In the genomic region with DNA sequence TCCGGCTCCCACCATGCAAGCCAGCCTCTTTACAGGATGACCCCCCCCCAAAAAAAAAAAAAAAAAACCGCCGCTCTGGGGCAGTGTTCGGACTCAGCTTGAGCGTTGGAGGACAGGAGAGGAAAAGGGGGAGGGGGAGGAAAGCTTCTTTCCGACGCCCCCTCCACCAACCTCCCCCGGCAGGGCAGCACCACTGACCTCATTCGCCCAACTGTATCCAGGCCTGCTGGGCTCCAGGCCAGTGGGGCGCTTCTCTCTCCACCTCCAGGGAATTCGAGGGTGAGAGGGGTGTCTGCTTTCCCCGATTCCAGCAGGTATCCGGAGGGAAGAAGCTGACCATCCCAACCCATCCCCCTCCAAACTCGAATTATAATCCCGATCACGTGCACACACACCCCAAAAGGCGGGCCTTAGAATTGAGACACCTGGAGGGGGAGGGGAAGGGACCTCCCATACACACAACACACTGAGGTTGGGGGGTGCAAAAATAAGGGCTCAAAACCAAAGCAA, we compare ENCODE assay signal across 10 mouse cellular contexts. TPM values are rescaled to one million over a fixed set of nuclear protein-coding genes. Genes with fewer than 3 reads are reported as not detected.
DNase-seq lines count a peak whose midpoint lies in the region; ATAC-seq and TF ChIP-seq lines count a peak whose summit lies in the region.
"Had no signal": no experiment of that assay in that cellular context is flagged by ENCODE, and none has a peak within 500 bp of the region (broad histone marks: within the 10 kb centered on the region; RNA-seq: fewer than 3 reads in every experiment).

No protein-coding gene starts in this region.

- H3K9me3 ChIP-seq in embryonic facial prominence, embryonic 15.5 days (replicated peaks), result no peaks in the 10 kb centered on the region
- 0 out of 2 replicates have a peak, but pooled peaks cover 4% of the 10 kb centered on the region for H3K9me3 ChIP-seq in hindbrain, embryonic 14.5 days (ENCODE audit: control insufficient read depth, low read length)
- peaks cover 11% of the 10 kb centered on the region for H3K9me3 ChIP-seq in limb, embryonic 13.5 days
- peaks cover 5% of the 10 kb centered on the region; the same call in 1 of the 2 replicates for H3K9me3 ChIP-seq in midbrain, embryonic 12.5 days
- H3K9me3 ChIP-seq: G1E had no signal

- H3K27me3 ChIP-seq in embryonic facial prominence, embryonic 15.5 days, result no peaks in the 10 kb centered on the region
- H3K27me3 ChIP-seq in hindbrain, embryonic 14.5 days (ENCODE audit: control insufficient read depth, insufficient read depth, low read length), result no peaks in the 10 kb centered on the region
- H3K27me3 ChIP-seq in limb, embryonic 13.5 days, result no peaks in the 10 kb centered on the region
- H3K27me3 ChIP-seq in midbrain, embryonic 12.5 days, result no peaks in the 10 kb centered on the region

- under 1% methylated on average over 17 of the region's 17 CpGs for WGBS in embryonic facial prominence, embryonic 15.5 days
- WGBS in hindbrain, embryonic 14.5 days, result under 1% methylated on average over 17 of the region's 17 CpGs
- WGBS in limb, embryonic 13.5 days, result under 1% methylated on average over 14 of the region's 17 CpGs
- 0% methylated on average over 17 of the region's 17 CpGs for WGBS in midbrain, embryonic 12.5 days

- ATAC-seq in embryonic facial prominence, embryonic 15.5 days (ENCODE audit: insufficient number of reproducible peaks, low FRiP score, low TSS enrichment, low read depth), result peak; percentile 74
- ATAC-seq in hindbrain, embryonic 14.5 days (ENCODE audit: low FRiP score), result peak; percentile 64
- peak; percentile 65 for ATAC-seq in limb, embryonic 13.5 days (ENCODE audit: low FRiP score, low read depth)
- peak; percentile 55 for ATAC-seq in midbrain, embryonic 12.5 days (ENCODE audit: low FRiP score, low read depth)

- H3K36me3 ChIP-seq in embryonic facial prominence, embryonic 15.5 days, result peaks cover 10% of the 10 kb centered on the region; the same call in 1 of the 2 replicates
- 0 out of 2 replicates have a peak, but pooled peaks cover 3% of the 10 kb centered on the region for H3K36me3 ChIP-seq in hindbrain, embryonic 14.5 days (replicated peaks; ENCODE audit: control insufficient read depth, insufficient read depth)
- H3K36me3 ChIP-seq in limb, embryonic 13.5 days, result peaks cover 22% of the 10 kb centered on the region
- H3K36me3 ChIP-seq in midbrain, embryonic 12.5 days, result peaks cover 18% of the 10 kb centered on the region
- H3K36me3 ChIP-seq: G1E had no signal

- DNase-seq in gastrocnemius, adult 18-20 months (ENCODE audit: low spot score), result peak; percentile 20
- DNase-seq in gastrocnemius, adult 8-10 months (ENCODE audit: low spot score in 2 of 2), result no peak
- peak; percentile 71 for DNase-seq in hindbrain, embryonic 14.5 days (ENCODE audit: low spot score)
- DNase-seq in testis, postnatal 10 days (ENCODE audit: low spot score), result peak; percentile 72

- peak overlapping the region; percentile 78 for H3K4me3 ChIP-seq in bone marrow macrophage, adult 2 months (ENCODE audit: insufficient read depth, low read length)
- peak overlapping the region; percentile 83 for H3K4me3 ChIP-seq in embryonic facial prominence, embryonic 15.5 days (replicated peaks)
- H3K4me3 ChIP-seq in hindbrain, embryonic 14.5 days (replicated peaks; ENCODE audit: low read length), result peak overlapping the region; percentile 72
- peak overlapping the region; percentile 79 for H3K4me3 ChIP-seq in limb, embryonic 13.5 days
- peak overlapping the region; percentile 80 for H3K4me3 ChIP-seq in midbrain, embryonic 12.5 days

- TF ChIP-seq CTCF in bone marrow macrophage, adult 2 months (IDR thresholded peaks at IDR 0.05; ENCODE audit: low read depth, low read length), result no peak

- no peak overlapping the region for H3K27ac ChIP-seq in bone marrow macrophage, adult 2 months (ENCODE audit: insufficient read depth, low read depth, low read length)
- peak overlapping the region; percentile 92 for H3K27ac ChIP-seq in embryonic facial prominence, embryonic 15.5 days (replicated peaks)
- peak overlapping the region; percentile 95 for H3K27ac ChIP-seq in hindbrain, embryonic 14.5 days
- peak overlapping the region; percentile 94 for H3K27ac ChIP-seq in limb, embryonic 13.5 days
- peak overlapping the region; percentile 87 for H3K27ac ChIP-seq in midbrain, embryonic 12.5 days (replicated peaks)

- peaks cover 5% of the 10 kb centered on the region for H3K4me1 ChIP-seq in bone marrow macrophage, adult 2 months (ENCODE audit: control insufficient read depth, insufficient read depth, low read length)
- H3K4me1 ChIP-seq in embryonic facial prominence, embryonic 15.5 days, result peaks cover 29% of the 10 kb centered on the region
- peaks cover 15% of the 10 kb centered on the region; the same call in 1 of the 2 replicates for H3K4me1 ChIP-seq in hindbrain, embryonic 14.5 days (replicated peaks; ENCODE audit: control insufficient read depth, insufficient read depth, low read length)
- H3K4me1 ChIP-seq in limb, embryonic 13.5 days, result peaks cover 23% of the 10 kb centered on the region
- H3K4me1 ChIP-seq in midbrain, embryonic 12.5 days, result peaks cover 18% of the 10 kb centered on the region

- peak overlapping the region; percentile 83 for H3K4me2 ChIP-seq in embryonic facial prominence, embryonic 15.5 days (replicated peaks)
- peak overlapping the region; percentile 69 for H3K4me2 ChIP-seq in hindbrain, embryonic 14.5 days (replicated peaks)
- peak overlapping the region; percentile 95 for H3K4me2 ChIP-seq in limb, embryonic 13.5 days (replicated peaks)
- H3K4me2 ChIP-seq in midbrain, embryonic 12.5 days (replicated peaks), result peak overlapping the region; percentile 83

- no peak for TF ChIP-seq POLR2A in bone marrow macrophage, adult 2 months (IDR thresholded peaks at IDR 0.05; ENCODE audit: borderline replicate concordance, low read depth, low read length)

- H3K9ac ChIP-seq in embryonic facial prominence, embryonic 15.5 days, result peak overlapping the region; percentile 82
- H3K9ac ChIP-seq in hindbrain, embryonic 14.5 days, result peak overlapping the region; percentile 81
- peak overlapping the region; percentile 88 for H3K9ac ChIP-seq in limb, embryonic 13.5 days
- peak overlapping the region; percentile 91 for H3K9ac ChIP-seq in midbrain, embryonic 12.5 days (replicated peaks)

RNA-seq across cellular contexts. Expression of gene Gtf2ird1, which starts 0.5 kb away (rescaled TPM):
- total RNA-seq in gastrocnemius, adult 18-20 months (2021), result 10 to 100 TPM; 10.9 to 19.9 TPM
- total RNA-seq in gastrocnemius, adult 8-10 months (2022), result 10 to 100 TPM; 13.1 to 15.3 (median 14.8) TPM
- 8.8 and 9.6 TPM in 2 replicates for polyA plus RNA-seq in bone marrow macrophage, adult 2 months (2012; ENCODE audit: insufficient read depth, insufficient read length, missing spikeins)
- polyA plus RNA-seq in embryonic facial prominence, embryonic 15.5 days (2015; fragmentation: Nextera tagmentation; extraction: Ambion mirVana), result 114 and 123 TPM in 2 replicates
- 57.1 and 57.3 TPM in 2 replicates for polyA plus RNA-seq in hindbrain, embryonic 14.5 days (2014; fragmentation: Nextera tagmentation; extraction: Ambion mirVana)
- polyA plus RNA-seq in limb, embryonic 13.5 days (2015; fragmentation: Nextera tagmentation; extraction: Ambion mirVana), result 137 and 141 TPM in 2 replicates
- polyA plus RNA-seq in midbrain, embryonic 12.5 days (2016; fragmentation: Nextera tagmentation; extraction: Ambion mirVana), result 120 and 122 TPM in 2 replicates
- total RNA-seq: neutrophil, adult 5-6 weeks had no signal

Comparison
In these comparisons a context has a peak if more than half of its experiments do, and no peak if none do; other contexts are left out.
1. DNase-seq: peak in gastrocnemius, adult 18-20 months (single experiment), hindbrain, embryonic 14.5 days (single experiment) and testis, postnatal 10 days (single experiment); none in gastrocnemius, adult 8-10 months (0 of 2).
2. Peak in every context shown above with its lines, with median percentiles within 50 percentile points of each other: H3K4me3 ChIP-seq, ATAC-seq, H3K4me2 ChIP-seq and H3K9ac ChIP-seq.